Mouse (Mus musculus): ENCODE results near the gene Tdp2.

- TF ChIP-seq CTCF (IDR thresholded peaks at IDR 0.05) (no peak), POLR2A (IDR thresholded peaks at IDR 0.05; ENCODE audit: insufficient read depth, low read depth, low read length) (peak; percentile 40), EP300 (IDR thresholded peaks at IDR 0.05; ENCODE audit: insufficient read depth, low read depth, low read length) (0 out of 2 replicates have a peak, but pooled peaks have one; percentile 12)
These were observed 15.1 kb upstream of the Tdp2 start for GRCm38 (mm10) chr13:24816125-24817092.
